Mouse (Mus musculus) E14TG2a.4 (cell line): ENCODE measurements around the gene Fam161b.

Experiments used
- CTCF ChIP-seq: conservative IDR thresholded peaks from 2 replicates; pipeline ENCODE4 v1.5.1; 2014; ENCODE audit warnings: low read length
- NANOG ChIP-seq: IDR thresholded peaks from 2 replicates; pipeline ENCODE4 v1.6.1; 2014; ENCODE audit warnings: borderline replicate concordance, low read length, mixed read lengths
- POU5F1 ChIP-seq: IDR thresholded peaks from 2 replicates; pipeline ENCODE4 v1.6.1; 2014; ENCODE audit warnings: low read length, borderline replicate concordance

- peak; percentile 45 for TF ChIP-seq CTCF
- no peak for TF ChIP-seq NANOG
- no peak for TF ChIP-seq POU5F1
These were observed 45.6 kb upstream of the Fam161b start for GRCm38 (mm10) chr12:84407259-84407658.
